28 mouse cellular contexts compared by ENCODE assay signal in genomic region chr9:63178296-63178695, GRCm38 (mm10). TPM values are rescaled to one million over a fixed set of nuclear protein-coding genes. Genes with fewer than 3 reads are reported as not detected.
"Had no signal": no experiment of that assay in that cellular context is flagged by ENCODE, and none has a peak within 500 bp of the region (broad histone marks: within the 10 kb centered on the region; RNA-seq: fewer than 3 reads in every experiment).

No protein-coding gene starts in this region.

- H3K9ac ChIP-seq: heart, embryonic 12.5 days; hindbrain, embryonic 12.5 days; hindbrain, embryonic 14.5 days; intestine, embryonic 15.5 days; limb, embryonic 13.5 days; limb, embryonic 15.5 days; liver, embryonic 12.5 days; liver, embryonic 14.5 days had no signal

- H3K9me3 ChIP-seq: heart, embryonic 10.5 days; heart, embryonic 12.5 days; hindbrain, embryonic 10.5 days; hindbrain, embryonic 12.5 days; intestine, embryonic 15.5 days; limb, embryonic 13.5 days; limb, embryonic 15.5 days; liver, embryonic 12.5 days had no signal

- H3K4me2 ChIP-seq: heart, embryonic 12.5 days; hindbrain, embryonic 12.5 days; hindbrain, embryonic 14.5 days; intestine, embryonic 15.5 days; limb, embryonic 13.5 days; limb, embryonic 15.5 days; liver, embryonic 12.5 days had no signal

- H3K27ac ChIP-seq: gastrocnemius, adult 2 months; heart, embryonic 10.5 days; hindbrain, embryonic 10.5 days; hindbrain, embryonic 12.5 days; hindbrain, embryonic 14.5 days; intestine, embryonic 15.5 days; limb, embryonic 13.5 days; limb, embryonic 15.5 days; liver, embryonic 12.5 days; liver, embryonic 14.5 days had no signal

- H3K4me3 ChIP-seq: gastrocnemius, adult 2 months; heart, embryonic 10.5 days; heart, embryonic 12.5 days; hindbrain, embryonic 10.5 days; hindbrain, embryonic 12.5 days; intestine, embryonic 15.5 days; limb, embryonic 13.5 days; limb, embryonic 15.5 days; liver, embryonic 12.5 days had no signal

- ATAC-seq: forebrain, embryonic 16.5 days; hindbrain, embryonic 16.5 days; inflammation-experienced regulatory T-cells, adult 6 months; intestine, embryonic 15.5 days; intestine, postnatal 0 days; liver, embryonic 12.5 days had no signal

- H3K36me3 ChIP-seq: hindbrain, embryonic 12.5 days; intestine, embryonic 15.5 days had no signal

- H3K4me1 ChIP-seq: intestine, embryonic 15.5 days; liver, embryonic 12.5 days had no signal

- DNase-seq: gastrocnemius, adult 2 months; gastrocnemius, postnatal 10 days; gastrocnemius, postnatal 25 days; heart, adult 18-20 months; heart, postnatal 10 days; heart, postnatal 4 days; layer of hippocampus, adult 9-11 months; layer of hippocampus, postnatal 36 days; left cerebral cortex, postnatal 4 days had no signal

- H3K27me3 ChIP-seq: intestine, embryonic 15.5 days; limb, embryonic 15.5 days; liver, embryonic 12.5 days had no signal

RNA-seq across cellular contexts. Expression of gene Skor1, which starts 29.5 kb away (rescaled TPM):
- polyA plus RNA-seq: heart, embryonic 12.5 days; heart, embryonic 14.5 days; heart, embryonic 16.5 days; inflammation-experienced regulatory T-cells, adult 6 months; intestine, embryonic 15.5 days; intestine, postnatal 0 days; large intestine, adult 2 months; liver, adult 2 months; liver, embryonic 12.5 days; liver, embryonic 16.5 days had no signal
